Mouse (Mus musculus) spleen, adult 12 weeks (tissue): Measurements from ENCODE around the gene Rpf1.

Experiments
- DNase-seq: peaks from one replicate; pipeline ENCODE4 v3.0.0; 2022; ENCODE audit warnings: low spot score

The Rpf1 gene

GRCm38 (mm10) chr3:146500003-146500809 is 21.0 kb downstream of the Rpf1 start:
- peak; percentile 61 for DNase-seq

- DNase-seq, result peak; percentile 79
Observed at GRCm38 (mm10) chr3:146499431-146500002, 21.7 kb downstream of the Rpf1 start, which contains the start of the genes Spata1 and Gng5. Spata1 (minus strand) TSS chr3:146499753. Gng5 (plus strand) TSS chr3:146499807.

- DNase-seq, result no peak
Observed at GRCm38 (mm10) chr3:146498989-146499388, 22.2 kb downstream of the Rpf1 start.

- DNase-seq, result no peak
Observed at GRCm38 (mm10) chr3:146494941-146495340, 26.3 kb downstream of the Rpf1 start.

- no peak for DNase-seq
Observed at GRCm38 (mm10) chr3:146486464-146486863, 34.8 kb downstream of the Rpf1 start.

- DNase-seq, result no peak
Observed at GRCm38 (mm10) chr3:146482044-146482443, 39.2 kb downstream of the Rpf1 start.

- DNase-seq, result no peak
Observed at GRCm38 (mm10) chr3:146474428-146474827, 46.8 kb downstream of the Rpf1 start.

GRCm38 (mm10) chr3:146473741-146474140 is 47.5 kb downstream of the Rpf1 start:
- DNase-seq, result no peak

- no peak for DNase-seq
Observed at GRCm38 (mm10) chr3:146472657-146473056, 48.6 kb downstream of the Rpf1 start.

GRCm38 (mm10) chr3:146469226-146469625 is 52.0 kb downstream of the Rpf1 start:
- DNase-seq, result no peak

- DNase-seq, result no peak
Observed at GRCm38 (mm10) chr3:146462939-146463338, 58.3 kb downstream of the Rpf1 start.
